Mouse (Mus musculus): Measurements from ENCODE around the gene Scamp3. TPM values are rescaled to one million over a fixed set of nuclear protein-coding genes. Genes with fewer than 3 reads are reported as not detected.

The Scamp3 gene
- polyA plus RNA-seq, 2 experiments, result 93.9 to 114 TPM

GRCm38 (mm10) chr3:89206695-89207094, 29.4 kb downstream of the Scamp3 start:
- Histone ChIP-seq H3K27me3 (ENCODE audit: control insufficient read depth, insufficient read depth, low read length) (no peaks in the 10 kb centered on the region), H3K4me2 (replicated peaks; ENCODE audit: low read depth, low read length, severe bottlenecking) (no peak overlapping the region), H3K4me3 (replicated peaks; ENCODE audit: low read length) (no peak overlapping the region), H3K9ac (ENCODE audit: low read depth, low read length, severe bottlenecking) (no peak overlapping the region), H3K27ac (replicated peaks; ENCODE audit: low read depth, low read length) (no peak overlapping the region), H3K9me3 (ENCODE audit: control insufficient read depth, low read length) (no peaks in the 10 kb centered on the region), H3K4me1 (ENCODE audit: control insufficient read depth, insufficient read depth, low read length) (peaks cover 4% of the 10 kb centered on the region), H3K36me3 (ENCODE audit: control insufficient read depth, insufficient read depth, low read length) (peaks cover 55% of the 10 kb centered on the region)
- no peak for TF ChIP-seq POLR2A (IDR thresholded peaks at IDR 0.05; ENCODE audit: borderline replicate concordance, extremely low read depth, insufficient read depth, insufficient read length)
- 76% methylated on average over 2 of the region's 2 CpGs for WGBS
- no peak for ATAC-seq (ENCODE audit: low FRiP score, low read depth)
- no peak for DNase-seq (ENCODE audit: low spot score)

- WGBS, result 82% methylated on average over 13 of the region's 13 CpGs
These were observed 30.9 kb downstream of the Scamp3 start for GRCm38 (mm10) chr3:89208075-89208657.

GRCm38 (mm10) chr3:89208736-89209135, 31.5 kb downstream of the Scamp3 start:
- Histone ChIP-seq H3K4me1 (ENCODE audit: control insufficient read depth, insufficient read depth, low read length) (peaks cover 7% of the 10 kb centered on the region), H3K27me3 (ENCODE audit: control insufficient read depth, insufficient read depth, low read length) (no peaks in the 10 kb centered on the region), H3K9ac (ENCODE audit: low read depth, low read length, severe bottlenecking) (no peak overlapping the region), H3K27ac (replicated peaks; ENCODE audit: low read depth, low read length) (no peak overlapping the region), H3K4me3 (replicated peaks; ENCODE audit: low read length) (no peak overlapping the region), H3K36me3 (ENCODE audit: control insufficient read depth, insufficient read depth, low read length) (peaks cover 55% of the 10 kb centered on the region), H3K9me3 (ENCODE audit: control insufficient read depth, low read length) (no peaks in the 10 kb centered on the region), H3K4me2 (replicated peaks; ENCODE audit: low read depth, low read length, severe bottlenecking) (no peak overlapping the region)
- WGBS, result 82% methylated on average over 6 of the region's 6 CpGs
- no peak for TF ChIP-seq POLR2A (IDR thresholded peaks at IDR 0.05; ENCODE audit: borderline replicate concordance, extremely low read depth, insufficient read depth, insufficient read length)
- no peak for ATAC-seq (ENCODE audit: low FRiP score, low read depth)
- no peak for DNase-seq (ENCODE audit: low spot score)

More at GRCm38 (mm10) chr3:89208075-89208657, 30.9 kb downstream of the Scamp3 start:
- no peak overlapping the region for H3K27ac ChIP-seq (replicated peaks; ENCODE audit: low read depth, low read length)
- no peak for TF ChIP-seq POLR2A (IDR thresholded peaks at IDR 0.05; ENCODE audit: borderline replicate concordance, extremely low read depth, insufficient read depth, insufficient read length)
- peaks cover 10% of the 10 kb centered on the region for H3K4me1 ChIP-seq (ENCODE audit: control insufficient read depth, insufficient read depth, low read length)
- DNase-seq (ENCODE audit: low spot score), result no peak
- H3K4me3 ChIP-seq (replicated peaks; ENCODE audit: low read length), result no peak overlapping the region
- H3K36me3 ChIP-seq (ENCODE audit: control insufficient read depth, insufficient read depth, low read length), result peaks cover 55% of the 10 kb centered on the region
- no peak for ATAC-seq (ENCODE audit: low FRiP score, low read depth)
- H3K9ac ChIP-seq (ENCODE audit: low read depth, low read length, severe bottlenecking), result no peak overlapping the region
- H3K27me3 ChIP-seq (ENCODE audit: control insufficient read depth, insufficient read depth, low read length), result no peaks in the 10 kb centered on the region
- H3K9me3 ChIP-seq (ENCODE audit: control insufficient read depth, low read length), result no peaks in the 10 kb centered on the region
- no peak overlapping the region for H3K4me2 ChIP-seq (replicated peaks; ENCODE audit: low read depth, low read length, severe bottlenecking)

- TF ChIP-seq POLR2A (IDR thresholded peaks at IDR 0.05; ENCODE audit: borderline replicate concordance, extremely low read depth, insufficient read depth, insufficient read length), result no peak
- Histone ChIP-seq H3K27me3 (ENCODE audit: control insufficient read depth, insufficient read depth, low read length) (no peaks in the 10 kb centered on the region), H3K4me3 (replicated peaks; ENCODE audit: low read length) (no peak overlapping the region), H3K9me3 (ENCODE audit: control insufficient read depth, low read length) (no peaks in the 10 kb centered on the region), H3K9ac (ENCODE audit: low read depth, low read length, severe bottlenecking) (no peak overlapping the region), H3K27ac (replicated peaks; ENCODE audit: low read depth, low read length) (no peak overlapping the region), H3K4me2 (replicated peaks; ENCODE audit: low read depth, low read length, severe bottlenecking) (no peak overlapping the region), H3K4me1 (ENCODE audit: control insufficient read depth, insufficient read depth, low read length) (peaks cover 10% of the 10 kb centered on the region), H3K36me3 (ENCODE audit: control insufficient read depth, insufficient read depth, low read length) (peaks cover 55% of the 10 kb centered on the region)
- DNase-seq (ENCODE audit: low spot score) (no peak), ATAC-seq (ENCODE audit: low FRiP score, low read depth) (no peak)
- WGBS, result 90% methylated on average over 7 of the region's 7 CpGs
These were observed 32.5 kb downstream of the Scamp3 start for GRCm38 (mm10) chr3:89209731-89210130.

- H3K9me3 ChIP-seq (ENCODE audit: control insufficient read depth, low read length), result no peaks in the 10 kb centered on the region
- no peak overlapping the region for H3K9ac ChIP-seq (ENCODE audit: low read depth, low read length, severe bottlenecking)
- H3K27me3 ChIP-seq (ENCODE audit: control insufficient read depth, insufficient read depth, low read length), result no peaks in the 10 kb centered on the region
- ATAC-seq (ENCODE audit: low FRiP score, low read depth) (no peak), DNase-seq (ENCODE audit: low spot score) (no peak)
- H3K4me1 ChIP-seq (ENCODE audit: control insufficient read depth, insufficient read depth, low read length), result peaks cover 11% of the 10 kb centered on the region
- H3K27ac ChIP-seq (replicated peaks; ENCODE audit: low read depth, low read length), result no peak overlapping the region; the same call in 1 of the 2 replicates
- WGBS, result 83% methylated on average over 13 of the region's 13 CpGs
- peaks cover 53% of the 10 kb centered on the region for H3K36me3 ChIP-seq (ENCODE audit: control insufficient read depth, insufficient read depth, low read length)
- TF ChIP-seq POLR2A (IDR thresholded peaks at IDR 0.05; ENCODE audit: borderline replicate concordance, extremely low read depth, insufficient read depth, insufficient read length), result no peak
- H3K4me3 ChIP-seq (replicated peaks; ENCODE audit: low read length), result no peak overlapping the region
- H3K4me2 ChIP-seq (replicated peaks; ENCODE audit: low read depth, low read length, severe bottlenecking), result no peak overlapping the region
These were observed 32.9 kb downstream of the Scamp3 start for GRCm38 (mm10) chr3:89210162-89210561.

Measured in limb, embryonic 14.5 days (tissue).